Mouse (Mus musculus) heart, postnatal 0 days (tissue): ENCODE results near the gene Maml2. TPM values are rescaled to one million over a fixed set of nuclear protein-coding genes. Genes with fewer than 3 reads are reported as not detected.

Source experiments
- ATAC-seq: fragments of 200-750 bp; cut with Nextera tagmentation; 2 replicates; pipeline ENCODE4 v1.8.0; 2017; ENCODE audit warnings: low read depth, moderate number of reproducible peaks, moderate library complexity; ENCODE audit not compliant: insufficient read depth
- DNase-seq: peaks from one replicate; pipeline ENCODE4 v3.0.0-alpha.2; 2016; ENCODE audit warnings: low spot score
- H3K27ac ChIP-seq: fragments of 300-500 bp; sonication (generic); 2 replicates; pipeline ENCODE4 v1.5.1; 2014; ENCODE audit warnings: low read depth, mild to moderate bottlenecking
- H3K27me3 ChIP-seq: fragments of 300-500 bp; sonication (generic); 2 replicates; pipeline ENCODE4 v1.6.1; 2014; ENCODE audit warnings: low read length, mixed read lengths; ENCODE audit not compliant: control insufficient read depth, insufficient read depth
- H3K36me3 ChIP-seq: fragments of 300-500 bp; sonication (generic); replicated peaks from 2 replicates; pipeline ENCODE4 v1.6.1; 2014; ENCODE audit warnings: low read length, mixed read lengths; ENCODE audit not compliant: control insufficient read depth, insufficient read depth
- H3K4me1 ChIP-seq: fragments of 300-500 bp; sonication (generic); 2 replicates; pipeline ENCODE4 v1.6.1; 2014; ENCODE audit warnings: antibody characterized with exemption; ENCODE audit not compliant: control insufficient read depth, insufficient read depth
- H3K4me2 ChIP-seq: fragments of 300-500 bp; sonication (generic); 2 replicates; pipeline ENCODE4 v1.6.1; 2014; ENCODE audit warnings: low read depth, mild to moderate bottlenecking, low read length, moderate library complexity
- H3K4me3 ChIP-seq: fragments of 300-500 bp; sonication (generic); 2 replicates; pipeline ENCODE4 v1.5.1; 2014; ENCODE audit warnings: low read depth, low read length
- H3K9ac ChIP-seq: fragments of 300-500 bp; sonication (generic); replicated peaks from 2 replicates; pipeline ENCODE4 v1.6.1; 2014; ENCODE audit warnings: low read depth, low read length, mixed read lengths
- H3K9me3 ChIP-seq: fragments of 300-500 bp; sonication (generic); replicated peaks from 2 replicates; pipeline ENCODE4 v1.6.1; 2016; ENCODE audit warnings: low read length; ENCODE audit not compliant: control insufficient read depth
- CTCF ChIP-seq: IDR thresholded peaks from 2 replicates; pipeline ENCODE4 v1.5.1; 2016; ENCODE audit warnings: antibody characterized with exemption, control low read depth, low read depth
- EP300 ChIP-seq: IDR thresholded peaks from 2 replicates; pipeline ENCODE4 v1.6.1; 2016; ENCODE audit warnings: antibody characterized with exemption, low read depth
- WGBS: fragments of 180-500 bp; shearing (Covaris S2); extraction: QIAGEN DNeasy Blood & Tissue Kit; methylation state at CpG from one replicate; pipeline ENCODE4 v1.1.7; 2014; 5-methylcytosine and 5-hydroxymethylcytosine counted together
- polyA plus RNA-seq: library from polyadenylated mRNA; unstranded; fragments of >200 nt; fragmentation: Nextera tagmentation; extraction: Ambion mirVana; gene quantifications from 2 replicates; pipeline ENCODE4 v1.2.1, GENCODE M21; 2015
- total RNA-seq: library from RNA; depleted of rRNA; stranded (reverse); fragments of >200 nt; gene quantifications from 2 replicates; pipeline ENCODE4 v1.2.3, GENCODE M21; 2014; ENCODE audit warnings: low replicate concordance

The Maml2 gene
- total and polyA plus RNA-seq, 2 experiments from 2014 or later: 6.0 to 7.0 TPM

DNA sequence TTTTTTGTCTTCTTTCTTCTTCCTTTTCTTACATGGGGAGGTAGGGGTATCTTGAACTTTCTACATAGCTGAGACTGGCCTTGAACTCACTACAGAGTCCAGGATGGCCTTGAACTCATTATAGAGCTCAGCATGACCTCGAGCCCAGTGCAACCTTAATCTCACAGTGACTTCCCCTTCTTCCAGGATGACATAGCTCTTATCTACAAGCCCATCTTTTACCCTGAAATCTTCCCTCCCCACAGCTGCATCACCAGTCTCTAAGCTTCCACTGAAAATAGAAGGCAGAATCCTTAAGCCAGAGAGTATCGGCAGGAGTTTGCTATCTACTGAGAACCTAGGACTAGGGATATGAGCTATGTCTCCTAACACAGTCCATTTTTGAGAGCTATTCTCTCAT is 375.5 kb downstream of the Maml2 start:
- no peak overlapping the region for H3K27ac ChIP-seq
- 63% methylated on average over 2 of the region's 2 CpGs for WGBS
- DNase-seq: no peak

DNA sequence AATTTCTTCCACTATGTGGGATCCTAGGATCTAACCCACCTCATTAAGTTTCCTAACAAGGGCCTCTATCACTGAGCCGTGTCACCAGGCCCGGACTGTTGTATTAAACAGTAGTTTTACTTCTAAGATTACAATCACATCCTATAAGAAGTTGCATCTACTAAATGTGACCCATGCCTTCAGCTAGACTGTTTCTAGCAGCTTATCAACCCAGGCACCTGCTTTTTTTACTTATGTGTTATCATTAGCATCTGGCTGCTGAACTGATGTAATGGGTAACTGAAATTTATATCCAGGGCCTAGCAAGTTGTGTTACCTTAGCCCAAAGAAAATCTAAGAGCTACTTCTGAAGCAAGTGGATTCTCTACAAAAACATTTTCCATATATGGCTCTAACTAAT is 380.3 kb downstream of the Maml2 start:
- H3K27me3 ChIP-seq: no peaks in the 10 kb centered on the region
- no peak overlapping the region for H3K9ac ChIP-seq
- ATAC-seq (no peak), DNase-seq (no peak)
- no peak overlapping the region for H3K27ac ChIP-seq
- TF ChIP-seq EP300 (no peak), CTCF (no peak)
- H3K4me2 ChIP-seq: no peak overlapping the region
- H3K36me3 ChIP-seq: no peaks in the 10 kb centered on the region
- H3K9me3 ChIP-seq: no peaks in the 10 kb centered on the region
- H3K4me3 ChIP-seq: no peak overlapping the region
- H3K4me1 ChIP-seq: no peaks in the 10 kb centered on the region; the same call in 1 of the 2 replicates
- 86% methylated on average over 2 of the region's 2 CpGs for WGBS

More for the DNA sequence above, 375.5 kb downstream of the Maml2 start:
- Histone ChIP-seq H3K36me3 (no peaks in the 10 kb centered on the region), H3K9me3 (no peaks in the 10 kb centered on the region), H3K9ac (no peak overlapping the region), H3K4me2 (no peak overlapping the region), H3K4me3 (no peak overlapping the region), H3K4me1 (no peaks in the 10 kb centered on the region), H3K27me3 (no peaks in the 10 kb centered on the region)
- no peak for TF ChIP-seq EP300
- no peak for TF ChIP-seq CTCF
- no peak for ATAC-seq

DNA sequence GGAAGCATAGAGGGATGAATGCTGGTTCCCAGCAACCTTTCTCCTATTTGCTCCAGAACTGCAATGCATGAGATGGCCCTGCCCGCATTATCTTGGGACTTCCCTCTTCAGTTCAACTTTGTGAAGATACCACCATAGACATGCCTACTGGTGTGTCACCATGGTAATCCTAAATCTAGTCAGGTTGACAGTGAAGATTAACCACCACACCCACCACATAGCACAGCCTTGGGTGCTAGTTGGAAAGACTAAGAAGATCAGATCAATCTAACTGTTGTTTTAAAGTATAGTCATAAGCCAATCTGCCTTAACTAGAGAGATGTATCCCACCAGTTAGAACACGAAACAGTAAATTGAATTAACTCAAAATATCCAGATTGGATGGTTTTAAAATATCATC is 381.9 kb downstream of the Maml2 start:
- H3K4me3 ChIP-seq: no peak overlapping the region
- no peak overlapping the region for H3K27ac ChIP-seq
- TF ChIP-seq CTCF: no peak
- no peak for TF ChIP-seq EP300
- H3K9me3 ChIP-seq: no peaks in the 10 kb centered on the region
- H3K4me2 ChIP-seq: no peak overlapping the region
- no peak for ATAC-seq
- WGBS: 95% methylated on average over 2 of the region's 2 CpGs
- no peaks in the 10 kb centered on the region; the same call in 1 of the 2 replicates for H3K4me1 ChIP-seq
- no peak for DNase-seq
- no peaks in the 10 kb centered on the region for H3K36me3 ChIP-seq
- H3K9ac ChIP-seq: no peak overlapping the region
- no peaks in the 10 kb centered on the region for H3K27me3 ChIP-seq

DNA sequence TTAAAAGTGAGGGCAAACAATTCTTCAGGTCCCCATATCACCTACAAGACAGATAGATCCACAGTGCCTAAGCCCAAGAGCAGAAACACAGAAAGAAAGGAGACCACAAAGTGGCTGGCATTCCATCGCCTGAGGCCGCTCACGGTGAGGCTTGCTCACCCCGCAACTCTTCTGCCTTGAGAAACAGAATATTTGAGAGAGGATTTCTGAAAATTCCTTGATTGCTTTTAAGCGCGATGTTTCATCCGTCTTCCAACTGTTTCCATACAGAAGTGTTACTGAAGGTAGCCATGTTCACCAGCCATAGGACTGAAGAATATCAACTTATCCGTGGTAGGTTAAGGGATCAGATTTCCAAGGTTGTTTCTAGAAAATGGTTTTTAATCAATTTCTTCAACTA is 383.4 kb downstream of the Maml2 start:
- peak overlapping the region; percentile 54; the same call in 1 of the 2 replicates for H3K27ac ChIP-seq
- H3K27me3 ChIP-seq: no peaks in the 10 kb centered on the region
- no peak for ATAC-seq
- no peaks in the 10 kb centered on the region for H3K36me3 ChIP-seq
- H3K4me3 ChIP-seq: no peak overlapping the region
- no peaks in the 10 kb centered on the region; the same call in 1 of the 2 replicates for H3K4me1 ChIP-seq
- no peak for TF ChIP-seq EP300
- TF ChIP-seq CTCF: no peak
- no peak overlapping the region for H3K4me2 ChIP-seq
- no peaks in the 10 kb centered on the region for H3K9me3 ChIP-seq
- 83% methylated on average over 8 of the region's 8 CpGs for WGBS
- DNase-seq: no peak
- H3K9ac ChIP-seq: no peak overlapping the region

DNA sequence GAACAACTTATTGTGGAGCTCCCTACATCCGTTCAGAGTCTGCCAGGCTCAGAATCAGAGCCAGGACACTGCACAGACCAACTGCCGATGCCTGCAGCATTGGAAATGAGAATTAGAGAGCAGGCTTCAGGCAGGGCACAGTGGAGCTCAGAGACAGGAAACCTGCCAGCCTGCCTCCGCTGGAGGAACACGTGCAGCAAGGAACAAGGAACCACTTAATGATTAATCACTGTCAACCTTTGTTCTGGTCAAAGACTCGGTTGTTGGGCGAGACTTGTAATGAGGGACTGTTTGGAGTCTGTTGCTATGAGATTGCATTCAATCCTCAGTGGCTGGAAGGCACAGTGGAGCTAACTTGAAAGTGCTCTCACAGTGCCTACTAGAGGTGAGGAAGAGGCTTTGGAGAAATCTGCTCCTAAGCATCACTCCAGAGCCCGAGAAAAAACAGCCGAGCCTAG is 383.9 kb downstream of the Maml2 start:
- DNase-seq (peak; percentile 61), ATAC-seq (peak; percentile 68)
- H3K4me3 ChIP-seq: no peak overlapping the region
- H3K27me3 ChIP-seq: no peaks in the 10 kb centered on the region
- no peaks in the 10 kb centered on the region; the same call in 1 of the 2 replicates for H3K4me1 ChIP-seq
- peak overlapping the region; percentile 54 for H3K27ac ChIP-seq
- H3K9me3 ChIP-seq: no peaks in the 10 kb centered on the region
- WGBS: 16% methylated on average over 8 of the region's 8 CpGs
- no peaks in the 10 kb centered on the region for H3K36me3 ChIP-seq
- H3K4me2 ChIP-seq: peak overlapping the region; percentile 39; the same call in 1 of the 2 replicates
- H3K9ac ChIP-seq: no peak overlapping the region; the same call in 1 of the 2 replicates
- TF ChIP-seq EP300 (no peak), CTCF (peak; percentile 41)

DNA sequence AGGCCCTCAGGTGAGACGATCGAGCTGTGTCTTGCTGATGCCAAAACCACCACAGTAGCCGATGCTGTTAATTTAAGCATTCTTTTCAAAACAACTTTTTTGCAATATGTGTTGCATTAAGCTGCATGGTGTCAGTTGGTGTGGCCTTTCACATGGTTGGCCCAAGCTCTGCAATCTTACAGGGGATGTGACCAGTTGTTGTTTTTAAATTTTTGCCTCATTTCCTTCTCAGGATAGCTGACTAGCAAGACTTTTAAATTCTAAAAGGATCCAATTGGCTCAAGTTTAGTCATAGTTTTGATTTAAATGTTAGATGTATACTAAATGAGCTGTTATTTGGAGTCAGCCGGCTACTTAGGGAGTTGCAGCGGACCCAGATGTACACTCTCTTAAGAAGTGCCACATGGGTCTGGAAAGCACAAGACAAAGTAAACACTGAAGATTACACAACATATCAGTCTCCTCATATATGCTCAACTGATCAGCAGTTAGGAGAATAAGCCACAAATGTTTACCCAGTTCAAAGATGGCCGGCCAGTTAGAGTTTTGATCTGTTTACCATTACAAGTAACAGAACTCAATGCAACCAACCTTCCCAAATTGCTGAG is 386.7 kb downstream of the Maml2 start:
- no peak for DNase-seq
- ATAC-seq: no peak
- TF ChIP-seq CTCF (no peak), EP300 (no peak)
- WGBS: 93% methylated on average over 6 of the region's 6 CpGs
- H3K36me3 ChIP-seq: no peaks in the 10 kb centered on the region
- no peaks in the 10 kb centered on the region; the same call in 1 of the 2 replicates for H3K4me1 ChIP-seq
- no peak overlapping the region for H3K27ac ChIP-seq
- no peak overlapping the region for H3K9ac ChIP-seq
- no peak overlapping the region for H3K4me3 ChIP-seq
- no peaks in the 10 kb centered on the region for H3K27me3 ChIP-seq
- H3K4me2 ChIP-seq: no peak overlapping the region
- no peaks in the 10 kb centered on the region for H3K9me3 ChIP-seq
